Mouse (Mus musculus) gastrocnemius, adult 8-10 months (tissue): ENCODE measurements around the gene Adgrg3. TPM values are rescaled to one million over a fixed set of nuclear protein-coding genes. Genes with fewer than 3 reads are reported as not detected.

Experiments used
- DNase-seq, 2 experiments: peaks; one replicate each; pipeline ENCODE4 v3.0.0; 2022; ENCODE audit warnings: low spot score in 2 of 2
- total RNA-seq, 4 experiments: library from RNA; stranded (reverse); gene quantifications; 2 replicates each; pipeline ENCODE4 v1.2.4; 2022

The Adgrg3 gene
- total RNA-seq, 4 experiments from 2014 or later: 0.13 to 0.27 (median 0.18) TPM; not detected in 1

DNA sequence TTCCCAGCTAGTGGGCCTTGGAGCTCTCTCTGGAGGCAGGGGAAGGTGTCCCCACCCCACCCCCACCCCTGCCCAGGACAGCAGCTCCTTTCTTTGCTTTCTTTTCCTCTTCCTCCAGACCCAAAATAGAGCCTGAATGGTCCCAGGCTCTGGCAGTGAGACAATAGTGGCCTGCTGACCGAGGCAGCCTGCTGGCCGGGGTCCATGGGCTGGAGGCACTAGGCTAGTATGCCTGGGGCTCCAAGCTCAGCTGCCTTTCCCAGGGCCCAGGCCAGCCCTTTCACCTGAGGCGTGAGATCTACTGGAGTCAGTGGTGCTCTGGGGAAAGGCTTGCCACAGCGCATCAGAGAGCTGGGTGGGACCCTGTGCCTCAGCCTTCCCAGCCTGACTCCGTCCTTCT is 25.0 kb upstream of the Adgrg3 start:
- DNase-seq: no peak

DNA sequence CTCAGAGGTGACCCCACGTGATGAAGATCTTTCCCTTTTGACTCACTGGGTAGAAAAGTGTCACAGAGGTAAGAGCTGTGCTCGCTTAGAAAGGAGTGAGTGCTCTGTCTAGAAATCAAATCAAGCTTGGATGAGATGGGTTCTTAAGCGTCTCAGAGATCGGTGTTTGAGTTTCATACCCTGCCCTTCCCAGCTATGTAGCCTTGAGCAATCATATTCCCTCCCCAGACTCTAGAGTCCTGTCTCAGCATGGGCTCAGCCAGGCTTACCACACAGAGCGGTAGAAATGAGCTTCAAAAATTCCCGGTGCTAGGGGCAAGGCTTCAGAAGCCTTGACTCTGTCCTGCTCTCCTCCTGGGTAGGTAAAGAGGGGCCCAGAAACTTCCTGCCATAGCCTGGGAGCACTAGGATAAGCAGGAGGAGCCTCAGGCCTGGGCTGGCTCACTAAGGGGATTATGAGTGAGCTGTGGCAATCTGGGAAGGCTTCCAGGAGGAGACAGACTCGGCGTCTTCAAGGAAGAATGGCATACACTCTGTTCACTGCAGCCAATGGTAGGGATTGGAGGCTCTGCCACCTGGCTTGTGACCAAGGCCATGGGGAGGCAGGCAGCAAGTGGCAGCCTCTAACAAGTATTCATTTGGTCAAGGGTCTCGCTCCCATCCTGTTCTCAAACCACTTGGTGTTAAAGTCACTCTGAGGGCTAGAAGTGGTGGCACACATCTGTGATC is 24.3 kb upstream of the Adgrg3 start:
- DNase-seq: no peak

DNA sequence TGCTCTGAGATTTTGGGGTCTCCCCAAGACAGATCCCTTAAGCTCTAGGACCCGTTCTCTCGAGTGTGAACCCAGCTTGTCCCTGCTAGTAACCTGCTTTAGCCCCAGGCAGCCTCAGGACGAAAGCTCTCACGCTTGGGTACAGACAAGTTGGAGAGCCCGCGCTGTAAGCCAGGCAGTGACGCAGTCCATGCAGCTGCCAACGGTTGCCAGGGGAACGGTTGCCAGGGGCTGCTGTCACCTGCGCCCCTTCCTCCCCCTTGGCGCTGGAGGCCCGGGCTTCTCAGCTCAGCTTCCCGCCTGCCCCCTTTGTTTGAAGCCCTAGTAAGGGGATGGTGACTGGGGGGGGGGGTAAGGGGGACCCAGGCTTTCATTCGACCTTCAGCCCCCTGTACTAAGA is 23.5 kb upstream of the Adgrg3 start:
- DNase-seq: no peak

DNA sequence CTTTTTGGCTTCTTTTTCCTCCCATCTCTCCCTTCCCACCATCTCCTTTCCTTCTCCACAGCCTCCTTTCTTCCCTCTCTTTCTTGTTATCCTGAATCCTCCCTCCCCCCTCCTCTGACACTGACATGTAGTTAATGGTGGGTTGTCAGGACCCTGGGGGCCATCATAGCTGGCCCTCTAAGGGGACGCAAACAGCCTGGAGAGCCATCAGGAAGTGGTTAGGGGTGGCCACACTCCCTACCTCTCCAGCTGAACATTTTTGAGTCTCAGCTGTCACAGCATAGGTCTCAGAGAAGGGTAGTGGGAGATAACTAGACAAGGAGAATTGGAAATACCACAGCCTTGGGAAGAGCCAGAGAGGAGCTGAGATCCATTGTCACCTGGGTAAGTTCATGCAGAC is 23.0 kb upstream of the Adgrg3 start:
- DNase-seq: no peak

DNA sequence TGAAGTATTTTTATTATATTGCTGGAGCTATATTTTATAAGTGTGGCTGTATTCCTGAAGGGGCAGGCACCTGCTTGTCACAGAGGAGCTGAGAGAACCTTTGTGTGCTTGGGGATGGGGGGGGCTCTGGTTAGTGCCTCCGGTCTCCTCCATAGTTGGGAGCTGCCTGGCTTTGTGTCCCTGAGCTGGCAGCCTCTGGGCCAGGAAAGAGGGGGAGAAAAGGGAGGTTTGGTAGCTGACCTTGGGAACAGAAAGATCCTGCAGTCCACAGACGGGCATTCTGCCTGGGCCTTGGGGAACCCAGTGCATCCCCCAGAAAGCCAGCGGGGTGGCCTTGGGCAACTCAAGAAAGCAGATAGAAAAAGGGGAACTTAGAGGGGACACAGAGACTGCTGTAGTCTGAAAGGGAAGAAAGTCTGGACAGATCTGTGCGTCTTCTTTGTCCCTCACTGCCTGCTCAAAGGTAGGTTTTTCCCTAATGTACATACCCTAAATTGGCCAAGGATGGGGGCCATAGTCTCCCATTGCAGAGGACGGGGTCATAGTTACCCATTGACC is 22.1 kb upstream of the Adgrg3 start:
- DNase-seq: no peak

DNA sequence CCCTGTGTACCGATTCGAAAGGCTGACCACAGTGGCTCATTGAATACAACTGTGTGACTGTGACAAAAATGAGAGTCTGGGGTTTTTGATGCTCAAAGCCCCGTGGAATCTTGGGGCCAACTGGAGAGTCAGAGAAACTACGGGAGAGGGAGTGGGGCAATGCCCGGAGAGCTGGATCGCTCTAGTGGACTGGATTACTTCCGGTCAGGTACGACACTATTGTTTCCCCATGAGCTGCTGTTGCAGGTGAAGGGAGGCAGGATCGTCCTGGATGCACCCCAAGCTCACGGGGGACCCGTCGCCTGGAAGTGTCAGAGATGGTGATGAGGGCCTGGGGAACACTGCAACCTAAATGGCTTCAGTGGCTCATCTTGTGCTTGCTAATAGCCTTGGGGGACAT is 21.5 kb upstream of the Adgrg3 start:
- DNase-seq: no peak

DNA sequence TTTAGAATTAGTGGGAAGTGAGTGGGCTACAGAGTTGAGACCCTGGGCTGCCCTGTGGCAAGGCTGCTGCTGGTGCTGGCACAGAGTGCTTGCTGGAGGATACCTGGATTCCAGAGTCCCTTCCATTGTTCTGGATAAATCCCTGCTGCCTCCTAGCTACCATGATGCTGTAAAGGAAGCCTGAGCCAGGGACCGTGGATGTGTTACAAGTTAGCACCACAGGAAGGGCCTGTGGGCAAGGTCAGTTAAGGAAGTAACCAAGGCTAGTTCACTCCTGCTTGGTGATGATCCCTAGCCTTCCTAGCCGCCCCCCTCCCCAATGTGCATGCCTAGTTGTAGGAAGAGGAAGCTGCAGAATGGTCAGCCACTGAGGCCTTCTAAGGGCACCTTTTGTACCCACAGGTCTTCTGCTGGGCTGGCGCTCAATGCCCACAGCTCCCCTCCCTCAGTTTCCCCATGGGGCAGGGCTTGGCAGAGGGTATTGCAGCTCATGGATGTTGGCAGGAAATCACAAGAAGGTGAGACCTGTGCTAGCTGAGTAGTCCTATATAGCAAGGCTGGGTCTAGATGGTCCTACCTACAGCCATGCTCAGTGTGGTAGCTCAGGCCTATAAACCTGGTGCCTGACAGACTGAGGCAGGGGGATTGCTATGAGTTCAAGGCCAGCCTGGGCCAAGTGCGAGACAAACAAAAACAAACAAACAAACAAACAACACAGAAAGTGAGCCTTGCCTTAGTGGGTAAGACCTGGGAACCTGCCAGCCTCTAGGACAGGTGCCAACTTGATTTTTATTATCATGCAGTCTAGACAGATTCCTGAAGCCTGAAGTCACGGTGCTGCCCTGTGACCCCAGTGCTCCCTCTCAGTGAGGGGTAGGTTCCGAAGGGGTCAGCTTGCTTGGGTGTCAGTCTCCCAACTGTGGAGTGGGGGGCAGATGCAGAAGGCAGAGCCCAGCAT is 20.3 kb upstream of the Adgrg3 start:
- DNase-seq: no peak

DNA sequence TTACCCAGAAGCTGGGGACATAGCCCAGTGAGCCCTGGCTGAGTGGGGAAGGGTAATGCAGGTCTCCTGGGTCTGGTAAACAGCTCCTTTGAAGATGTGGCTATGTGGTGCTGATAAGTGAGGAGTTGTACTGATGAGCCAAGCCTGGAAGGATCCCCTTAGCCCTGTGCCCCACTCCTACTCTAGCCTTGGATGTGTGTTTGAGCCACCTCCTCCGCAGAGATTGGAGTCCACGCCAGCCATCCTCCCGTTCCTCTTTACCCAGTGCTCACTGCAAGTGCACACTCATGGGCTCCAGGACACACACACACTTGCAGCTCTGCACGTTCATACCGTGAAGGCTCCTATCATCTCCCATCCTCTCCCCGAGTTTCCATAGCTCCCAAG is 19.6 kb upstream of the Adgrg3 start:
- no peak for DNase-seq

DNA sequence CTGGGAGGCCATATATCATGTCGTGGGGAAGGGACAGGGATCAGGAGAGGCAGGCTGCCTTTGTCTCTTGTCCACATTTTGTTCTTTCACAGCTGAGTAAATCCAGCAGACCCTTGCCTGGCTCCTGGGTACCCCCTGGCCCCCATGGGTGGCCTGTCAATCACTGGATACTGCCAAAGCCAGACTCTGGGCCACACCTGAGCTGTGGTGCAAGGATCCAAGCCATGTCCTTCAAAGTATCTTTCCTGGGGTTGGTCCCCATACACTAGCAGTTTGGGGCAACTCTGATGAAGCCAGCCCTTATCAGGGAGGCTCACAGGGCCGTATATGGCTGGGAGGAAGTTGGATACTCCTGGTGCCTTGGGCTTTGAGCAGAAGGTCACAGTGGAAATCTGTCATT is 19.1 kb upstream of the Adgrg3 start:
- DNase-seq: no peak

DNA sequence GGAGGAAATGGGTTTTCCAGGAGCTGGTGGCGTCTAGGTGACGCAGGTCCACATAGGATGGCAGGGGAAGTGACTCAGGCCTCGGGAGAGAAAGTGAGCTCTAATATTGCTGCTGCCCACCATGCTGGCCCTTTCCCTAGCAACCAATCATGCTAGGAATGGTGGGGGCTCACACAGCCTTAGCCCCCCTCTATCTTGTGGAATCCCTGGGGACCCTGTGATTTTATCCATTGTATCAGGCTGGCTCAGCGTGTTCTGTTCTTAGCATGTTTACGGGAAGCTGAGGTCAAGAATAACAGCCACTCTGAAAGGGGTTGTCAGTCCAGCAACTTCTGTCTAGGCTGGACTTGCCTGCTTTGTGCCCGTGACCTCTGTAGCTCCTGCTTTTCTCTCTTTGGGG is 18.5 kb upstream of the Adgrg3 start:
- no peak for DNase-seq

DNA sequence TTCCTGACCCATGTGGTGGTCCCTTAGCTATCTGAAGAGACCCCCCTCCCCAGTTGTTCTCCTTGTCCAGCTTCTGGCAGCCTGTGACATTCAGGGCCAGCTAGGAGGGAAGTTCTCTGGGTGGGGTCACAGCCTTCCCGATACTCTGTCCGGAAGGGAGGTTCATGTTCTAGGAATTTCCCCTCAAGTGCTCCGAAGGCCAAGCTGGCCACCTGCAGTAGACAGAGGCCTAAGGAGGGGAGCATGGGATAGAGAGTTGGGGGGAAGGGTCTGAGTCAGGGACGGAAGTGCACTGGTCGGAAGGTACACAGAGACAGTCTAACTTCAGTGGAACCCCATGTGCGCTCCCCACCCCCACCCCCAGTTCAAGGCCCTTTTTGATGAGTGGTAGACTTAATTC is 17.5 kb upstream of the Adgrg3 start:
- no peak for DNase-seq

DNA sequence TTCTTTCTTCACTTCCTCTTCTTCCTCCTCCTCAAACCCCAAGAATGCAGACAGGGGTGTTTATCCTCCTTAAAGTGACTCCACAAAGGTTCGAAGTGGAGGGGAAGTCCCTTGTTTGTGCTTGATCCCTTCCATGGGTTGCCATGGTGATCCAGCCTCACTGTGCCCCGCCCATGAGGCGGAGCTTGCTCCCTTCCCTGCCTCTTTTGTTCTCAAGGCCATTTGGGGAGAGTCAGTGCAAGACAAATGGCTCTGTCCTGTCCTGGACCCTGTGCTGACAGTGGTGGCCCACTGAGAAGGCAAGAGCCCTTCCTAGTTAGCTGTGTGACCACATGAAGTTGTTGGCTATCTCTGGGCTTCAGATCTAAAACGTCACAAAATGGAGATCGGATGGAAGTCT is 16.8 kb upstream of the Adgrg3 start:
- DNase-seq: peak in 1 of 2 experiments; percentile 17

DNA sequence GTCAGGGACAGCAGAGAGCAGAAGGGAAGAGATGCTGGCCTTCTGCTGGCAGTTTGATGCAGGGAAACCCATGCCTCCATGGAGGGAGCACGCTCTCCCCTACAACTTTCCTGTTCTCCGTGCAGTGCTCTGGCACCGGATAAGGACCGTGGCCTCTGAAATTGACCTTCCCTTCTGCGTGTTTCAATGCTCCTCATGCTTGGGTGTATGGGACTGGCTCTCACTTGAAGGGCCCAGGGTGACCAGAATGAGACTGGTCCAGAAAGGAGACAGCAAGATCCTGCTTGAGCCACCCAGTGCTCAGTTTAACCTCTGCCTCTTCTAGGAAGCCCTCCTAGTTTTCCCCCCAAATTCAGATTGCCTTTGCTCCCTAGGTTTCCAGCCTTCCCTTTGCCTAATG is 16.3 kb upstream of the Adgrg3 start:
- no peak for DNase-seq

DNA sequence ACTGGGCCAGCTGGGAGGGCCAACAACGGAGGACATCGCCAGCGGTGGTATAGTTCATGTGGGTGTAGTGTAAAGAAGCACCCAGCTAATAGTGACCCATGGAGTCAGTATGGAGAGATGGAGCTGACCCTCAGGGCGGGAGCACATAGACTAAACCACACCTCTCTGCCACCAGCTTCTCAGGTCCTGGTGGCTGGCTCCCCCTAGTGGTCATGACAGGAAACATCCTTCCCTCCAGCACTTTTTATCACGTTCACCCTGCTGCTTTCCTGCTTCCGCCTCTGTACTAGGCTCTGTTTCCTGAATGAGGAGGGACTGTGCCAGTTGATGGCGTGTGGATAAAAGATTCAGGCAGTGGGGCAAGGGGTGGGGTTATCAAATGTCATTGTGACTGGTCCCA is 15.8 kb upstream of the Adgrg3 start:
- DNase-seq: peak; percentile 28 to 50

DNA sequence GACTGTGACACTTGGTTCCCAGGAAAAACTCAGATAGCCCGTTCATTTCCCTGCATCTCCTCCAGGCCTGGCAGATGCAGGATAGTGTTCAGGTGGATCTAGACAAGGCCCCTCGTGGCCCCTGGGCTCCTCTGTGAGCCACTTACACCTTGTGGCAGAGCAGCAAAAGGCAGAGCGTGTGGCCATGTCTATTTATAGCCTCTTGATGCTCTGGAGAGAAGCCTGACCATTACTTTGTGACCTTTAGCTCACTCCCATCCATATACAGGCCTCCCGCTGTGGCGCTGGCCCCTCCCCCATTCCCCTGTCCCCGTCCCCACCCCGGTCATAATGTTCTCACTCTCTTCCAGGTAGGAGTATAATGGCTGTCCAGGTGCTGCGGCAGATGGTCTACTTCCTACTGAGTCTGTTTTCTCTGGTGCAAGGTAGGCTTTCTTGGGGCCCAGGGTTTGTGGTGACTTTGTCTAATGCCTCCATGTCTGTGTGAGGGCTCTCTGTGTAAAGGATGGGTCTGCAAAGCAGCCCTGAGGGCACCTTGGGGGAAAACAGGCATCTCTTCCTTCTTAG is 15.3 kb upstream of the Adgrg3 start:
- peak in 1 of 2 experiments; percentile 14 for DNase-seq

DNA sequence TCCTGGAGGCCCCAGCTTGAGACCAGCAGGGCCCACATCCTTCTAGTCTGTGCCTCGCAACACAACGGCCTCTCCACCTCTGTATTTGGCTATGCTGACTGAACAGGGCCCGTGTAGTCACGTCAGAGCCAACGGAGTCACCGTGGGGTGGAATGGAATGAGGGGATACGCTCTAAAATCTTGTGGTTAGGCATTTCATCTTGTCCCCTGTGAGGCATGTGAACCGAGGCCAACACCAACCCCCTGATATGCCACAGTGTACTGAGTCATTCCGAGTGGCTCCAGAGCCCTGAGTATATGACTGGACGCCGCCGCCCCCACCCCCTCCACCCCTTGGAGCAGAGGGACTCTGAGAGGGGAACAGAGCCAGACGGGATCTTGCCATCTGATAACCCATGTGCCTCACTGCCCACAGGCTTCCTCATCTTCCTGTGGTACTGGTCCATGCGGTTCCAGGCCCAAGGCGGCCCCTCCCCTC is 5.0 kb upstream of the Adgrg3 start:
- no peak for DNase-seq

DNA sequence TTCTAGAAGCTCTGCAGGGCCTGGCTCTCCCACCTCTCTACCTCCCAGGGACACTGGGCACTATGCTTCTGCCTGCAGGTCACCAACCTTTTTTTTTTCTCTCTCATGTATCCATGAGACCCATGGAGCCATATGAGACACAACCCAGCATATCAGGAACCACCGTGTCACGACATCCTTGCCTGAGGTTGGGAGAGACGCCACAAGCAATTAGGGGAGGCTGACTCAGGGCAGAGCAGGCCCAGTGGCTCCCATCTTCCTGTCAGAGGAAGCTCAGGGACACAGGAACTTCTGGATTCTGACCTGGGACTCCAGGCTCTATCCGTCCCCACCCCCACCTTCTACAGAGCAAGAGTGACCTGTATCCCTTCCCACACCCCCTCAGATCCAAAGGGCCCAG is 1.6 kb upstream of the Adgrg3 start:
- no peak for DNase-seq

DNA sequence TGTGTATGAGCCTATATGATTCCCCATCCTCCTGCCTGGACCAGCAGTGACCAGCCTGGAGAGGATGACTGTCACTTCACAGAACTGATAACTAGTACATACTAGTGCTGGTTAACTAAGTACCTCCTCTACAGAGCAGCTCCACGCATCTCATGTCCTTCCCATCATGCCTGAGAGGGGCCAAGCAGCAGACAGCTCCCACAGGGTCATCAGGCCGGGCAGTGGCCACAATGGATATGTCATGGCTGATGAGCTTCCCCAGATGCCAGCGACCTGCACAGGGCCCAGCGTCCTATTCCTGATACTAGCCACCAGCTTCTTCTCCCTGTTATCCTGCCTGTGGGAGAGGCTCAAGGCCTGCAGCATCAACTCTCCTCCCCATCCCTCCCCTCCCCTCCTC is 808 bp upstream of the Adgrg3 start:
- DNase-seq: no peak

DNA sequence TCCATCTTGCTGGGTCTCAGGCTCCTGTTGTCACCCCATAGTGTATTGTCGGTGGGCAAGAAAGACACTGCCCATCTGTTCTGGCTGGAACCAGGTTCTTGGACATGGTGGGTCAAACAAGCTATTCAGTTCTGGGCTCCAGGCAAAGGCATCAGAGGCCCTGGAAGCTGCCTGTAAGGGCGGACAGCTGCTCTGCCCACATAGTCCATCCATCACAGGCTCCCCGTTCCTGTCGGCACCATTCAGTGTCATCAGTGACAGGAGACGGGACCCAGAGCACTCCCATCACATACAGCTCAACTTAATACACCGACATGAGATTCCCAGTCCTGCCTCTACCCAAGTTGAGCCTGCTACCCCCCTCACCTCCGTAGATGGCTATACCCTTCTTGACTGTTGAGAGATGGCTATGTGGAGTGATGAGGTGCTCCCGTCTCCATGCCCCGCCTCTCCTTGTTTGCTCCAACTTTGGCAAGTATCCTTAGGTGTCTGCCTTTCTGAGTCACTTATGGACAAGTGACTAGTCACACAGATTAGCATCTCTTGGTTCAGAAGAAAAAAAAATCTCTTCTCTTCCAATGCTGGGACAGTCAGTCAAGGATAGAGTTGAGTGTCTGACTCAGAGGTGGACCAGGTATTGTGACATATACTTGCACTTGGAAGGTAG is 610 bp downstream of the Adgrg3 start:
- no peak for DNase-seq

DNA sequence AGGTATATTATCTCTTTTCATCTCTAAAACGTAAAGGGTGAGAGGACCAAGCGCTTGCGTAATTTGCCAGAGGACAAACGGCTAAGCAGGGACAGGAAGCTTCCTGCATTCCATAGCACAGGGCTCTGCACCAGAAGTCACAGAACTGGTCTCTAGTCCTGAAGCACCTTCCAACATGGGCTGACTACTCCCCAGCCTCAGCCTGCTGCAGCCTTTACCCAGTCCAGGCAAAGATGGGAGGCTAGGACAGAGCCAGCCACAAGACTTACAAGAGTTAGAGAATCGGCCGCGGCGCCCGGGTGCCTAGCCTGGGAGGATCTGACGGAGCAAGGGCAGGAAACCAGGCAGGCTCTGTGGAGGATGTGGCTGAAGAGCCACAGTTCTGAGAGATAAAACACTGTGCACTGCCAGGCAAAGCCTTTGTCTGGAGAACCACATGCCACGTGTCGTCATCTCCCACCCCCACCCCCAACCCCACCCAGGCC is 2.8 kb downstream of the Adgrg3 start:
- DNase-seq: no peak

DNA sequence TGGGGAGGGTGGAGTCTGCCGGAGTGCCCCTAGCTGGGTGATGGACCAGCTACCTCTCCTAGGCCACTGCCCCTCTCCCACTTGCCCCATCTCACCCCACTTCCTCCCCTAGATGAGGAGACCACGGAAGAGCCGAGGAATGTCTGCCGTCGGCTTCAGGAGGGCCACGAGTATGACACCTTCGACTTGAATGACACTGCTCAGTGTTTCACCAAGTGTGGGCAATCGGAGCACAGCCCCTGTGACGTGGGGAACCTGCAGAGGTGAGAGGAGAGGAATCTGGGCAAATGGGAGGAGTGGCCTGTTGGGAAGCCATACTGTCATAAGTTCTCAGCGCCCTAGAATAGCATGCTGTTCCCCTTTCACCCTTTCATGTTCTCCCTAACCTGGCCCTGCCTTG is 3.3 kb downstream of the Adgrg3 start:
- DNase-seq: no peak
